Mouse (Mus musculus) heart, embryonic 12.5 days (tissue): ENCODE measurements around the gene Mcts2. TPM values are rescaled to one million over a fixed set of nuclear protein-coding genes. Genes with fewer than 3 reads are reported as not detected.
"Not testable (repeated sequence)": the region's sequence is repeated elsewhere in the genome, so short reads cannot be mapped to it uniquely, and the experiment has no call there.

Experiments
- ATAC-seq: fragments of 200-750 bp; cut with Nextera tagmentation; 2 replicates; pipeline ENCODE4 v1.8.0; 2017; ENCODE audit warnings: moderate TSS enrichment, moderate library complexity; ENCODE audit not compliant: insufficient number of reproducible peaks, low FRiP score
- H3K27ac ChIP-seq: fragments of 300-500 bp; sonication (generic); 2 replicates; pipeline ENCODE4 v1.5.1; 2016; ENCODE audit warnings: mild to moderate bottlenecking, moderate library complexity; ENCODE audit not compliant: poor library complexity, severe bottlenecking
- H3K27me3 ChIP-seq: fragments of 300-500 bp; sonication (generic); replicated peaks from 2 replicates; pipeline ENCODE4 v1.6.1; 2016; ENCODE audit warnings: mild to moderate bottlenecking, moderate library complexity
- H3K36me3 ChIP-seq: fragments of 300-500 bp; sonication (generic); 2 replicates; pipeline ENCODE4 v1.6.1; 2016; ENCODE audit warnings: mild to moderate bottlenecking, moderate library complexity
- H3K4me1 ChIP-seq: fragments of 300-500 bp; sonication (generic); replicated peaks from 2 replicates; pipeline ENCODE4 v1.6.1; 2016; ENCODE audit warnings: mild to moderate bottlenecking
- H3K4me2 ChIP-seq: fragments of 300-500 bp; sonication (generic); 2 replicates; pipeline ENCODE4 v1.6.1; 2016; ENCODE audit warnings: mild to moderate bottlenecking, moderate library complexity
- H3K4me3 ChIP-seq: fragments of 300-500 bp; sonication (generic); 2 replicates; pipeline ENCODE4 v1.5.1; 2016; ENCODE audit warnings: mild to moderate bottlenecking
- H3K9ac ChIP-seq: fragments of 300-500 bp; sonication (generic); 2 replicates; pipeline ENCODE4 v1.6.1; 2016; ENCODE audit warnings: mild to moderate bottlenecking, moderate library complexity
- H3K9me3 ChIP-seq: fragments of 300-500 bp; sonication (generic); replicated peaks from 2 replicates; pipeline ENCODE4 v1.6.1; 2016; ENCODE audit warnings: mild to moderate bottlenecking, moderate library complexity
- WGBS: fragments of 180-500 bp; shearing (Covaris S2); methylation state at CpG from one replicate; pipeline ENCODE4 v1.1.7; 2016; 5-methylcytosine and 5-hydroxymethylcytosine counted together
- polyA plus RNA-seq: library from polyadenylated mRNA; unstranded; fragments of >200 nt; fragmentation: Nextera tagmentation; extraction: Ambion mirVana; gene quantifications from 2 replicates; pipeline ENCODE4 v1.2.1, GENCODE M21; 2016

Gene Mcts2
- polyA plus RNA-seq: 23.1 and 25.2 TPM in 2 replicates

DNA sequence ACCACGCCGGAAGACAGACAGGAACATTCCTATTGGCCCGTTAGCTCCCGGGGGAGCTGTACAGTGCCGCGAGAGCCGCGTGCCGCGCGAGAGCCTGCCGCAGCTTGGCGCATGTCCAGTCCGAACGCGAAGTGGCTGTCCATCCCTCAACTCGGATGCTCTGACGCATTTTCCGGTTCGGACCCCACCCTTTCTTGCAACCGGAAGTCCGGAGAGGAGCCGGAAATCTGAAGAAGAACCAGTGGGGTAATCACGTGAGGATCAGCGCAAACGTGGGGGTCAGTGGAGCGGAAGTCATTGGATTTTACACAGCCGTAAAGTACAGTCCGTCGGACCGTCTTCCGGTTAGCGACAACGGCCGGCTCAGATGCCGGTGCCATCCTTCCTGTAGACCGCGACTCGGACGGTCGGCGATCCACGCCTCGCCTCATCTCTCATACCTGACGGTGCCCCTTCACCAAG, at the start of gene Mcts2:
Mcts2 (plus strand) TSS at position 230 of the 462 bp plus-strand sequence.
- WGBS: 54% methylated on average over 45 of the region's 45 CpGs
- ATAC-seq: peak; percentile 94
- Histone ChIP-seq H3K27me3 (no peaks in the 10 kb centered on the region), H3K36me3 (peaks cover 90% of the 10 kb centered on the region), H3K9ac (peak within 1 kb of the TSS; percentile 59), H3K9me3 (peaks cover 13% of the 10 kb centered on the region; the same call in 1 of the 2 replicates), H3K4me3 (peak within 1 kb of the TSS; percentile 48), H3K4me1 (peaks cover 14% of the 10 kb centered on the region; the same call in 1 of the 2 replicates), H3K27ac (no peak within 1 kb of the TSS), H3K4me2 (peak within 1 kb of the TSS; percentile 68)

DNA sequence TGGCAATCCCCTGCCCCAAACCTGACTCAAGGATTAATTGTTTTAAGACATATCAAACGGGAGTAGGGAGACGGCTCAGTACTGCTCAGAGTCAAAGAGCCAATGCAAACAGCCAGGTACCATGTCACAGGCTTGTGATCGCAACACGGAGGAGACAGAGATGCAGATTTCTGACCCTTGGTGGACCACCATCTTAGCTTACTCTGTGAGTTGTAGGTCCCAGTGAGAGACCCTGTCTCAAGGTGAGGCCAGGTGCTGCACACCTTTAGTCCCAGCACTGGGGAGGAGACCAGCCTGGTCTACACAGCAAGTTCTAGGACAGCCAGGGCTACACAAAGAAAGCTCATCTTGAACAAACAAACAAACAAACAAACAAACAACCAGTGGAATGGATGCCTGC, 49.5 kb upstream of the Mcts2 start:
- H3K4me2 ChIP-seq: no peak overlapping the region
- H3K9me3 ChIP-seq: no peaks in the 10 kb centered on the region
- no peak overlapping the region for H3K9ac ChIP-seq
- 77% methylated on average over 4 of the region's 4 CpGs for WGBS
- 0 out of 2 replicates have a peak, but pooled peaks cover 3% of the 10 kb centered on the region for H3K27me3 ChIP-seq
- H3K27ac ChIP-seq: peak overlapping the region; percentile 90
- no peaks in the 10 kb centered on the region for H3K36me3 ChIP-seq
- no peak overlapping the region for H3K4me3 ChIP-seq
- peaks cover 66% of the 10 kb centered on the region for H3K4me1 ChIP-seq
- ATAC-seq: no peak

DNA sequence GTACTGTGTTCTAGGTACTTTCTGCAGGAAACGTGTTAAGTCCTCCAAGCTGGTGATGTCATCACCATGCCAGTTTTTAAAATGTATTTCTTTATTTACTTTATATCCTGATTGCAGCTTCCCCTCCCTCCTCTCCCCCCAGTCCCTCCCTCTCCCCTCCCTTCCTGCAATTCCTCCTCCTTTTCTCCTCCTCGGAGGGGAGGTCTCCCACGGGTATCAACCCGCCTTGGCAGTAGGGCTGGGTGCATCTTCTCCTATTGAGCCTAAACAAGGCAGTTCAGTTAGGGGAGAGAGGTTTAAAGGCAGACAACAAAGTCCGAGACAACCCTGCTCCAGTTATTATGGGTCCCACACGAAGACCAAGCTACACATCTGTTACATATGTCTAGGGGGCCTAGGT, 48.0 kb upstream of the Mcts2 start:
- WGBS: 56% methylated on average over 6 of the region's 6 CpGs

DNA sequence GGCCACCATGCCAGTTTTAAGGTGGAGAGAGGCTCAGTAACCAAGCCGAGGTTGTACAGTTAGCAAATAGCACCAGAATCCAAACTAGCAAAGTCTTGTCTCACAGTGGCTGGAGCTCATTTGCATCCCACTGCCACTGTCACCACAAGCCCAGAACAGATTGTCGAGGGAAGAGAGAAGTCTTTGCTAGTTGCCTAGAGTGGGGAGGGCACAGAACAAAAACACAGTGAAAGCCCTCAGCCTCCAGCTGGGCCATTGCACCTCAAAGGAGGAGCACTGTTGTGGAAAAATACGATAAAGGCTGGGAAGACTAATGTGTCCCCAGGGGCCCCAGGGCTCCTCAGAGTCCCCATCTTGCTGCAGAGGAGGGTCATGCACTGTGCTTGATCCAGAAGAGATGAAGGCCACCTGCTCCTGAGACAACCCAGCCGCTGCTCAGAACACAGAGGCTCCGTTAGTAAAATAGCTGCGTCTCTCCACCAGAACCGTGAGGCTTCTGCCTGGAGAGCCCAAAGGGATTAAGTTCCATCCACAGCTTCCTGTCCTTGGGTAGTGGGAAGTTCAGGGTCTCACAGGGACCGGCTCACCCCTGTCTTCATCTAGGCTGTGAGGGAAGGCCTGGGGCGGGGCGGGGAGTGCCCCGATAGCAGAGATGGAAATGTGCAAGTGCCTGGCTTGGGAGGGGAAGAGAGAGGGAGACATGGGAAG, 47.3 kb upstream of the Mcts2 start:
- Histone ChIP-seq H3K9ac (no peak overlapping the region; the same call in 1 of the 2 replicates), H3K36me3 (no peaks in the 10 kb centered on the region), H3K27ac (peak overlapping the region; percentile 86), H3K4me3 (no peak overlapping the region), H3K4me1 (peaks cover 47% of the 10 kb centered on the region), H3K4me2 (no peak overlapping the region), H3K27me3 (no peaks in the 10 kb centered on the region), H3K9me3 (no peaks in the 10 kb centered on the region)
- 18% methylated on average over 11 of the region's 11 CpGs for WGBS
- peak; percentile 43 for ATAC-seq

More for the DNA sequence above, 48.0 kb upstream of the Mcts2 start:
- H3K9me3 ChIP-seq: no peaks in the 10 kb centered on the region
- H3K4me1 ChIP-seq: peaks cover 51% of the 10 kb centered on the region
- no peaks in the 10 kb centered on the region for H3K36me3 ChIP-seq
- no peak for ATAC-seq
- H3K27ac ChIP-seq: peak overlapping the region; percentile 86
- no peaks in the 10 kb centered on the region for H3K27me3 ChIP-seq
- H3K9ac ChIP-seq: no peak overlapping the region
- no peak overlapping the region for H3K4me2 ChIP-seq
- no peak overlapping the region for H3K4me3 ChIP-seq

DNA sequence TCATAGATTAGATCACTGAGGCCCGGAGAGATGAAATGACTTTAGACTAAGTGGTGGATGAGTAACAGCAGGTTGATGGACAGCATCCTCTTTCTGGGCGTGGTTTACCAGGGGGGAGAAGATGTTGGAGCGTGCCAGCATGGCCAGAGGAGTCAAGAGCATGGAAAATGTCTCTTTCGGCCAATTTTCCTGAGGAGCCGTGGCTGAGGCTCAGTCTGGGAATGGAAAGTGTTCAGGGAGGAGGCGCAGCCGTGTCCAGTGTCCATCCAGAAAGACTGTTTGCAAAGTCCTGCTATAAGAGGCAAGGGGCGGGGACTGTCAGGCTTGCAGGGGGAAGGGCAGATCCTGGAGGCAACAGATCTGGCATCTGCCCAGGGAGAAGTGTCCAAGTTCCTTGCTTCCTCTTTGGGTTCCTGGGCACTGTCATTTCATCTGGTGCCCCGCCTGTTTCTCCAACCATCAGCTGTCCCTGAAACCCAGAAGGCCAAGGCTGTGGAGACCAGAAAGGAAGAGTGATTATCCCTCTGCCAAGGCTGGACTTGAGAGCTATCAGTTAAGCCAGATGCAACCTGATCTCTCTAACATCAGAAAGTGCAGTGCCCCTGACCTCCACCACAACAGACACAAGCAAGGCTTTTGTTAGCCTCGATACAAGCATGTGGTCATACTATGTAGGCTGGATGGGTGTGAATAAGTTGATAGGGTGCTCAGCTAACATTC, 33.8 kb upstream of the Mcts2 start:
- no peak overlapping the region for H3K9ac ChIP-seq
- H3K4me1 ChIP-seq: peaks cover 17% of the 10 kb centered on the region
- no peaks in the 10 kb centered on the region for H3K36me3 ChIP-seq
- 50% methylated on average over 10 of the region's 10 CpGs for WGBS
- H3K4me3 ChIP-seq: no peak overlapping the region
- peaks cover 2% of the 10 kb centered on the region for H3K9me3 ChIP-seq
- H3K27me3 ChIP-seq: no peaks in the 10 kb centered on the region
- ATAC-seq: peak; percentile 78
- peak overlapping the region; percentile 76 for H3K27ac ChIP-seq
- H3K4me2 ChIP-seq: no peak overlapping the region

DNA sequence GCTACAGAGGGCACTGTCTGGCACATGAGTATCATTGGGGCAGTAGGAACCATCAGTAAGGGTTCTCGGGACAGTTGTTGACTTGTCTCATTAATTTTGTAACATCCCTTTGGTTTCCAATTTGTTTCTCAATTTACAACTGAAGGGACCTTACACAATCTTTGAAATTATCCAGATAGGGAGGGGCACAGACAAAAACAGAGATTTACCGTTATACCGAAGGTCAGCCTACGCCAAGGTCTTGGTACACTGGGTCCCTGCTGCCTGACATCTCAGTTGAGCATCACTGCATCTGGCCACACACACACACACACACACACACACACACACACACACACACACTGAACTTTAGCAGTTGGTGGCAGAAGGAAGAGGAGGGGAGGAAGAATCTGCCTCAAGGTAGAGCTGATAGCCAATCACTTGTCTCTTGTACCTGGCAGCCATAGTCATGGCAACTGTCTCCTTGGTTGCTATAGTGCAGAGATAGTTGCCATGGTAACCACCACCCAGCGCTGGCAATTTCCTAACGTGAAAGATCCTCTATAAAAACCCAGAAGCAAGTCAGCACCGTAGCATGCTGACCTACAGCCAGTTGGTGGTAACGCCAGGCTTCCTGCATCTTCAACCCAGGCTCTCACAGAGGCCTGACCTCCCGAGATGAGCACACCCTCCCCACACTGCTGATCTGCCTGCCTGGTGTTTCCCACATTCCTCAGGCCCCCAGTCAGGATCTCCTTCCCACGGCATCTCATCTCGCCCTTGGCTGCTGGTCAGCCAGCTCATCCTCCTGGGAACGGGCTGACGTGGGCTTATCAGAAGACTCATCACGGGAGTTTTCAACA, 32.7 kb upstream of the Mcts2 start:
- no peaks in the 10 kb centered on the region for H3K27me3 ChIP-seq
- no peak overlapping the region; the same call in 1 of the 2 replicates for H3K27ac ChIP-seq
- peaks cover 17% of the 10 kb centered on the region for H3K4me1 ChIP-seq
- H3K9me3 ChIP-seq: peaks cover 4% of the 10 kb centered on the region
- no peak overlapping the region for H3K4me3 ChIP-seq
- H3K9ac ChIP-seq: no peak overlapping the region
- peak; percentile 31; the same call in 1 of the 2 replicates for ATAC-seq
- no peaks in the 10 kb centered on the region for H3K36me3 ChIP-seq
- no peak overlapping the region for H3K4me2 ChIP-seq
- WGBS: 29% methylated on average over 14 of the region's 14 CpGs

DNA sequence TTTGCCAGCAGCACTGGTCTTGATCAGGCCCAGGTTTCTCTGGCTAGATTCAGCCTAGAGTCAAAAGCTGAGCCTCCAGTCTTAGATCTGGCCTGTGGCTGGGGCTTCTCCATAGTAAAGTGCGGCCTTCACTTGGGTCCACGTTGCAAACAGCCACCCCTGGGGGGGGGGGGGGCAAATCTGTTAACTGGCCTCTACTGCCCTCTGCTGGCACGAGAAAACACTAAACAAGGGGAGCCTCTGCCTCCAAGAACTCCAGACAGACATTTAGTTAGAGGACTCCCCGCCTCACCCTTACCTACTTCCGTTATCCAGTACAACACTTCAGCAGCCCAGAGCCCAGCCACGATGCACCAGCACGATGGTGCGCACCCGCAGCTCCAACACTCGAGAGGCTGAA, 29.4 kb upstream of the Mcts2 start:
- Histone ChIP-seq H3K9me3 (peaks cover 6% of the 10 kb centered on the region), H3K36me3 (no peaks in the 10 kb centered on the region), H3K4me3 (no peak overlapping the region), H3K9ac (no peak overlapping the region), H3K4me1 (peaks cover 17% of the 10 kb centered on the region), H3K4me2 (no peak overlapping the region), H3K27ac (no peak overlapping the region), H3K27me3 (no peaks in the 10 kb centered on the region)
- WGBS: 55% methylated on average over 10 of the region's 10 CpGs
- ATAC-seq: no peak

DNA sequence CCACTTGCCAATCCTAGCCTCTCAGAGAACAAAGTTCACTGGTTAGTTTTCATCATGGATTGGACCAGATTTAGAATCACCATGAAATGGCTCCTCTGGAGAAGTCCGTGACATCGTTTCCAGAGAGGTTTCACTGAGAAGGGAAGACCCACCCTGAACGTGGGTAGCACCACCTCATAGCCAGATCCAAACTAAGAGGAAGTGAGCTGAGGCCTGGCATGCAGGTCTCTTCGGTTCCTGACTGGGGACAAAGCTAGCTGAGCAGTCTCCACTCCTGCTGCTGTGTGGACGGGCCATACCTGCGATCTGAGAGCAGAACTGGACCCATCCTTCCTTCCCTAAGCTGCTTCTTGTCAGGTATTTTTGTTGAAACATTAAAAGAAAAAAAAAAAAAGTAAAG, 25.7 kb upstream of the Mcts2 start:
- Histone ChIP-seq H3K9ac (no peak overlapping the region), H3K9me3 (peaks cover 6% of the 10 kb centered on the region), H3K4me1 (no peaks in the 10 kb centered on the region), H3K4me3 (no peak overlapping the region), H3K36me3 (no peaks in the 10 kb centered on the region), H3K4me2 (no peak overlapping the region), H3K27ac (no peak overlapping the region), H3K27me3 (no peaks in the 10 kb centered on the region)
- WGBS: 69% methylated on average over 6 of the region's 6 CpGs
- ATAC-seq: no peak

DNA sequence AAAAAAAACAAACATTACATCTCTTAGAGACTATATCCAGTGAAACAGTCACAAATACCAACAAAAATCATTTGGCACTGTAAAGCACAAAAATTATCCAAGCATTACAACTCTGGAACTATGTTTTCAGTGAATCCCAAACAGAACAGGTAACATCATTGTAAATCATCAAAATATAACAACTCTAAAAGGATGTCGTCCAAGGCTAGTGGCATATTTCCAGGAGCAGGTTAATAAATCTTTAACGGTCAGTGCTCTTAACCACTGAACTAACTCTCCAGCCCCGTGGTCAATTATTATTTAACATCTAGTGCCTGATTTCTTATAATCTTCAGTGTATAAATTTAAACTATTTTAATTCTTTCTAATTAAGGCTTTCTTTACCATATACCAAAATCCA, 20.6 kb upstream of the Mcts2 start:
- 76% methylated on average over 3 of the region's 3 CpGs for WGBS
- not testable (repeated sequence) for H3K4me2 ChIP-seq, H3K36me3 ChIP-seq, H3K4me3 ChIP-seq, H3K27me3 ChIP-seq, H3K9ac ChIP-seq, ATAC-seq, H3K9me3 ChIP-seq, H3K27ac ChIP-seq
- peaks cover 12% of the 10 kb centered on the region for H3K4me1 ChIP-seq

DNA sequence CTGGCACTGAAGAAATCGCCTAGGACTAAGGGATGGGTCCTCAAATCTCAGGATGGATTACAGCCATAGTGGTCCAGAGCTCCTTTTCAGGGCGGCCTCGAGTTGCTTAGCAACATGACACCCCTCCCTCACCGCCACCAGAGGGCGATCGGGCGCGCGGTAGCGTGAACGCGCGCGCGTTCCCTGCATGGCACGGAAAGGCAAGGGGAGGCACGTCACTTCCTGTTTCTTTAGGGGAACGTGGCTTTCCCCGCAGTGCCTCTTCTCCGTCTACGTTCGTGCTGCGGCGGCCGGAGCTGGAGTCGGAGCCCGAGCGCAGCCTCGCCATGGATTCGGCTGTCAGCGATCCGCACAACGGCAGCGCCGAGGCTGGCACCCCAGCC, 17.6 kb upstream of the Mcts2 start, which contains the start of gene H13:
H13 (plus strand) TSS at position 206 of the 383 bp plus-strand sequence.
- Histone ChIP-seq H3K27me3 (no peaks in the 10 kb centered on the region), H3K9ac (peak within 1 kb of the TSS; percentile 94), H3K36me3 (peaks cover 10% of the 10 kb centered on the region; the same call in 1 of the 2 replicates), H3K4me1 (peaks cover 32% of the 10 kb centered on the region), H3K9me3 (no peaks in the 10 kb centered on the region), H3K4me2 (peak within 1 kb of the TSS; percentile 80), H3K27ac (peak within 1 kb of the TSS; percentile 87), H3K4me3 (peak within 1 kb of the TSS; percentile 90)
- ATAC-seq: peak; percentile 80
- WGBS: under 1% methylated on average over 35 of the region's 35 CpGs
